Mouse (Mus musculus) MEL-GATA-1-ER (cell line): ENCODE measurements around the gene Syt16.

Experiments
- DNase-seq: peaks from one replicate; pipeline ENCODE4 v3.0.0-alpha.2; 2012; ENCODE audit warnings: low read depth; ENCODE audit errors: extremely low read depth

Gene Syt16

GRCm38 (mm10) chr12:74098572-74099290, 101.3 kb downstream of the Syt16 start:
- no peak for DNase-seq

DNA sequence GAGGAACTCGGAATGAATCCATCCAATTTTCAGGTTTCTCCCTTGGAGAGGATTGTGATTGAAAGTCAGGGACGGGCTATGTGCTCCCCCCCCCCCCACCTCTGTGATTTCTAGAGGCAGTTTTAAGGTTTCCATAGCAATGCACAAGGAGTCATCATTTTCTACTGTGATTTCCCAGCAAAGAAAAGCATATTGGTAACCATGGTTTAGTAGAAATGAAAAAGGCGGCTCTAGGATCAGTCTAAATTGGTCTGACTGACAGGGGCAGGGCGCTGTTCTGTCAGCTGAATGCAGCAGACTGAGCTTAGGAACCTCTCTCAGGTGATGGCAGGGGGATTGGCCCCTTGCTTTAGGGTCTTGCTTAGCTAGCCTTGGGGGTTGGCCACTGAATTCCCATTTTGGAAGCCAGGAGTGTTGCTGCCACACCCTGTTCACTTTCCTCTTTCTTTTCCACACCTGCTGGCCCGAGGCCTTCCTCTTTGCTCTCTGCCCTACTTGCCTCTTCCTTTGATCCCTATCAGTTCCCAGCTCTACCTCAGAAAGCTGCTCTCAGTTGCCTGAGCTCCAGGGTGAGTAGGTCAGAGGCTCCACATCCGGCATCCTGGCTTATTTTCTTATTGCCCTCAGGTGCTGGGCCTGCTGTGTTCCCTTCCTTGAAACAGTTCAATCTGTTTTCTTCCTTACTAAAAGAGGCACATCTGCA, 108.5 kb downstream of the Syt16 start:
- no peak for DNase-seq

- DNase-seq = no peak
Observed at GRCm38 (mm10) chr12:74108663-74109081, 111.2 kb downstream of the Syt16 start.

DNA sequence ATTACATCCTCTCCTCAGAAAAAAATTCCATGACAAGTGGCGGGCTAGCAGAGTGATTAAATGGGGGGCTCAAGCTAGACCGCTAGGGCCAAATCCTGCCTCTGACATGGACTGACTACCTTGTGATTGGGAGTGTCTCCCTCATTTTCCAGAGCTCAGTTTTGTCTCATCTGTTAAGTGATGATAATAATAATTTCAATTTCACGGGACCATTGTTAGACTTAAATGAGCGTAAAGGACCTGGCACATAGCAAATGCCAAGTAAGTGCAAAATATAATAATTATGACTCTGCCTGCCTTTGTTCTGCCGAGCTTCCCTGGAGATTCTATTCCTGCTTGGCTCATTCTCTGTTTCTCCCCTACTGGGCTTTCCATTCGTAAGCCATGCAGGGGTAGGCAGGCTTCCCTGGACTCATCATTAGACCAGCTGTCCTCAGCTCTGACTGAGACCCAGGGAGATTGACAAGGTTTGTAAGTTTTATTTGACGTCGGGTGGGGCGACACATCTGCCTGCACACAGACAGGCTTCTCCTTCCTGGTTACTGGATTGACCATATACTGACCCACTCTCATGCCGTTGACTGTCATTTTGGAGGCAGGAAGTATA, 112.1 kb downstream of the Syt16 start:
- no peak for DNase-seq

- no peak for DNase-seq
Observed at GRCm38 (mm10) chr12:74116825-74117224, 119.4 kb downstream of the Syt16 start.

DNA sequence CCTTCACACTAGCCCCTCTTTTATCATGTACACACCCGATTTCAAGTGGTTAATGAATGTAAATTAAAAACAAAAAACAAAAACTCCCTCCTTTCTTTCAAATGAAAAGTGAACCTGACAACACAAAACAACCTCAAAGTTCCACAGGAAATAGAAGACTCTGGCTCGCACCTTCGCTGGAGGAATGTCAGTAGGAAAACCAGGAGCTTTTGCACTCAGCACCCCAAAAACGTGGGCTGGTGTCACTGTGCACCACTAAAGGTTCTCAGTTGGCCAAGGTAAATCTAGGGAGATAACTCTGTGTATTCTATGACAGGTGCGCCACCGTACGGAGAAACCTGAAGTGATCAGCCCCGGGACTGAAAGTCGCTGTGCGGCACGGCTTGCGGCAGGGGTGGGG, 128.3 kb downstream of the Syt16 start:
- no peak for DNase-seq

DNA sequence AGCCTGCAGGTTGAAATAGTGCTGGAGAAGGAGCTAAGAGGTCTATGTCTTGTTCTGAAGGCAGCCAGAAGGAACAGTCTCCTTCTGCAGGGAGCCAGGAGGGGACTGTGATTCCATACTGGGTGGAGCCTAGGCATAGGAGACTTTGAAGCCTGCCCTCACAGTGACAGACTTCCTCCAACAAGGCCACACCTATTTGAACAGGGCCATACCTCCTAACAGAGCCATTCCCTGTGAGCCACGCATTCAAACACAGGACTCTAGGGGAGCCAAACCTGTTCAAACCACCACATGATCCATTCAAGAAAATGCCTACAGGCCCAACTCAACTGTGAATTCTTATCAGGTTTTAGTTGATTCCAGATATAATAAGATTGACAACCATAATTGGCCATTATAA, 130.8 kb downstream of the Syt16 start:
- DNase-seq = no peak

DNA sequence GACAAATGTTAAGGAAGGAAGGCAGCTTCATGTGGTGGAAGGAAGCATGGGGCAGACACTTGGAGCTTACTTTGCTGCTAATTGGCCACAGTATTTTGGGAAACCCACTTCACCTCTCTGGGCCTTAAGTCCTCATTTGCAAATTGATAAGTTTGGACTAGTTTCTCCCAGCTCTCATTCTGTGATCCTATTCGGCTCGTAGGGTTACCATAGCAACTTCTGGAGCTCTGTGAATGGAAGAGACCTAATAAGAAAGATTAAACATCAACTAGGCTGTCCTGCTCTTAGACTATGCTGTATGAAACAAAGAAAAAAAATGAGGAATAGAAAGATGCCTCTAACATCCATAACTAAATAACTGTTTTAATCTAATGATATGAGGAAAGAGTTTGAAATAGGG, 134.3 kb downstream of the Syt16 start:
- DNase-seq = no peak

GRCm38 (mm10) chr12:74142147-74142546, 144.7 kb downstream of the Syt16 start:
- DNase-seq = no peak

DNA sequence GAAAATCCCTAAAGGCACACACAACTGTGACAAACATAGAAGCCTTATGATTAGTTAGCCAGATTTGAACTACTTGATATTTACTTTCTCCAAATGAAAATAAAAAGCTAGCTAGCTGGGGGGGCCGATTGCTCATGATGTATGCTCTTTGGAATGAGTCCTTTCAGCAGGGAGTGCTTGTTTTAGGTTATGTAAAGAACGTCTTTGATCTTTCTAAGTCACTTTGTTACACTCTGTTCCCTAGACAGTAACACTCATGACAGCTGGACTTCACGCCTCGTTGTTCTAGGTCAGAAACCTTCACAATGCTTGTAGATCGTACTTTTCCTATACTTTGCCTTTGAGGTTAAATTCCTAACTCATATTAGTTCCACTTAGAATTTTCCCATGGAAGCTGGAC, 146.9 kb downstream of the Syt16 start:
- DNase-seq = no peak

DNA sequence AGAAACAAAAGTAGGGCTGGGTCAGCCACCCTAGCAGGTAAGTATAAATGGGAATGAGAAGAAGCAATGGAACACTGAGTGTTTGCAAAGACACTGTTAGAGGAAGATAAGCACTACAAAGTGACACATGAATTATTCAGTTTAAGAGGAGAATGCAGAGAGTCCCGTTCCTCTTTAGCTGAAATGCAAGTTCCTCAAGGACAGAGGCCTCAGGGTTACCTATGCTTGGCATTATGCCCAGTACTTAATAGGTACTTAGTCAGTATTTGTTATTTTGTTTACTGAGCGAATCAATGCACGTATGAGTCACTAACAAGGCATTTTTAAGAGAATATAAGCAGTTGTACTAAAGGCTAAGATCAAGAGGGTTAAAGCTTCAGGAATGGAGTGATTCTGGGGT, 163.3 kb downstream of the Syt16 start:
- no peak for DNase-seq

- no peak for DNase-seq
Observed at GRCm38 (mm10) chr12:74163080-74163479, 165.6 kb downstream of the Syt16 start.

GRCm38 (mm10) chr12:74171257-74171656, 173.8 kb downstream of the Syt16 start:
- no peak for DNase-seq

GRCm38 (mm10) chr12:74173902-74174301, 176.4 kb downstream of the Syt16 start:
- no peak for DNase-seq

DNA sequence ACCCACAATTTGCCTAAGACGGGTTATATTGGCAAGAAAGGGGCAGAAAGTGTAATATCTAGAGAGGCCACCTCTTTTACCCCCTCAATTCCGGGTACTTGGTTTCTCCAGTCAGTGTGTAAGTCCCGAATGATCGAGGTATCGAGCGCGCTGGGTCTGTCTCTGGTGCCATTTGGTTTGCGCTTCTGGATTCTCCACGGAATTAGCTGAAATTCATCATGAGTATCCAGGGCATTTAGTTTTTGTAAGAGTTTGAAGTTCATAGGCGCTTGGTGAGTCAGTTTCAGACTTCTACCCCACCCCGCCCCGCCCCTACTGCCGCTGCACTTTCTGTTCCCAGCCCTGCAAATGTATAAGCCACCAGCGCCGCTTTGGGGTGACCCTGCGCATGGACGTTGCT, 187.1 kb downstream of the Syt16 start:
- DNase-seq = no peak

DNA sequence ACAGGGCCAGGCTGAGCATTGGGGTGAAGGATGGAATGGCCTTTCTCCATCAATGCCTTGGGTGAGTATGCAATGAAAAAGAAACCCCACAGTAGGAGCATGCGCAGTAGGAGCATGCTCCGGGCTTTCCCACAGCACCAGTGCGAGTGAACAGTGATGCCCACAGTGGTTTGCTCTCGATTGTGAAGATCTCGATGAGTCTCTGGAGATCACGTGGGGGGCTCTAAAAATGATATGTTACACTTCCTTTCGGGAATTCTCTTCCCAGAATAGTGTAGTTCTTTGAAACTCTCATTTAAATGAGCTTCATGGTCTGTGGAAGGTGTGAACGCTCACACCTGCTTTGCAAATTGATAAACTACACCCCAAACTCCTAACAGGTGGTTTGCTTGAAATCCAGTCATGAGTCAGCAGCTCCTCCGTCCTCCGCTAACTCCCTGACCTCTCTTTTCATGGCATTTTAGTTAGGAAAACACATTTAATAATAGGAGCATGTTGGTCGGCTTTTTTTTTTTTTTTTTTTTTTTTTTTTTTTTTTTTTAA, 190.9 kb downstream of the Syt16 start:
- DNase-seq = no peak

- no peak for DNase-seq
Observed at GRCm38 (mm10) chr12:74188815-74189214, 191.4 kb downstream of the Syt16 start.

DNA sequence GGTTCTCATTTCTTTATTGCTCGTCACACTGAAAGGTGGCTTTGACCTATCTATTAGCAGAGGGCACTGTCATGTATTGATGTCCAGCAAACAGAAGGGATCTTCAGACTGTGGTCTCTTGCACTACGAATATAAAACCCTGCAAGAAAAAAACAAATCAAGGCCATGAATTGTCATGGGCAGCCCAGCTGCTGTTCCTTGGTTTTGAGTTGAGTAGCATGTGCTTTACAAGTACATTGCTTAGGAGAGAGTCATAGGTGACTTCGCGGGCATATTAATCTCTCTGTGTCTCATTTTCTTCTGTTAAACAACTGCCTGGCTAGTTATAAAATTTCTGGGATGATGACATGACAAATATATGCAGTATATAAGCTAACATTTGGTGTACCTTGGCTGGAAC, 192.4 kb downstream of the Syt16 start:
- no peak for DNase-seq

GRCm38 (mm10) chr12:74190297-74190696, 192.8 kb downstream of the Syt16 start:
- no peak for DNase-seq

GRCm38 (mm10) chr12:74192552-74192951, 195.1 kb downstream of the Syt16 start:
- DNase-seq = no peak

DNA sequence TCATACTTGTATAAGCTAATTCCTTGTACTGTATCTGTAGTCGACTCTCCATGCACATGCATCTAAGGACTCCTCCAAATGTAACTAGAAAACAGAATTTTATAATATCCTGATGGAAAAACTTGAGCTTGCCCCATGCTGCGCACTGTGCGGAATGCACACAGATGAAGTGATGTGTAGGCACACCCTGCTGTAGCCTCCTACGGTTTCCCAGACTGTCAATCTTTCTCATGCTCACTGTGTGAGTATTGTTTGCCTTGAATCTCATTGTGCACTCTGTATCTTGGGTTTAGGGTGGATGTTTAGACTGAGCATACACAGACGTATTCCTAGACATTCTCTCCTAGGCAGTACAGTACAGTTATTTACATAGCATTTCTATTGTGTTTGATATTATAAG, 203.9 kb downstream of the Syt16 start:
- no peak for DNase-seq

DNA sequence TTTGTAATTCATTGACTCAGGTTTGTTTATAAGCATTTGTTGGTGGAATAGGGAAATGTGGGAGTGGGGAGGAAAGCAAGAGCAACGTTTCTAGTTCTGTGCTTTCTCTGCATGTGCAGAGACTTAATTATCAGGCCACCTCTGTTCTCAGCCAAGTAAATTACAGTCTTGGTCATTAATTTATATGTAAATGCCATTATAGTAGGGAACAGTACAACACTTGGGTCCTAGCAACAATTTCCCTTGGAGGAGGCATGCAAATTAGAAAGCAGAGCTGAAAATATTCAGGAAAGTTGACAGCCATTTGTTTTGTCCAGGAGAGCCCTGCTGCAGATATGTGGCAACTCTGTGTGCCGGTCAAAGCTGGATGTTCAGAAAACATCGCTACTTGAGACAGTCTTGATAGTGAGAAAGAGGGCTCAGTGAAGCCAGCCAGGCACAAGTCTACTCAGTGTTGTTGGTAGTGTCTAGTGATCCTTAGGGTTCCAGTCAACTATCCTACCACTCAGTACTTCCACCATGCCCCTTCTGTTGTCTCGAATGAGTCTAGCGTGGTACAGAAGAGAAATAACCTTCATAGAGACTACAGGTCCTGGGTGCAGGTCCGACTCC, 205.1 kb downstream of the Syt16 start:
- DNase-seq = no peak
